Mouse (Mus musculus) olfactory bulb, adult 2 months (tissue): ENCODE results near the gene Fto. TPM values are rescaled to one million over a fixed set of nuclear protein-coding genes. Genes with fewer than 3 reads are reported as not detected.

Experiments
- H3K27ac ChIP-seq: fragments of 200-500 bp; 2 replicates; pipeline ENCODE4 v1.5.1; 2012; ENCODE audit warnings: low read depth, low read length; ENCODE audit not compliant: insufficient read depth
- H3K4me1 ChIP-seq: fragments of 200-500 bp; 2 replicates; pipeline ENCODE4 v1.6.1; 2012; ENCODE audit warnings: low read length; ENCODE audit not compliant: control insufficient read depth, insufficient read depth
- H3K4me3 ChIP-seq: fragments of 200-500 bp; 2 replicates; pipeline ENCODE4 v1.5.1; 2012; ENCODE audit warnings: mild to moderate bottlenecking, low read depth, low read length, moderate library complexity; ENCODE audit not compliant: insufficient read depth
- CTCF ChIP-seq: fragments of 200-500 bp; IDR thresholded peaks from 2 replicates; pipeline ENCODE4 v1.5.1; 2012; ENCODE audit warnings: low read depth, mild to moderate bottlenecking, low read length, moderate library complexity; ENCODE audit not compliant: insufficient read depth
- POLR2A ChIP-seq: fragments of 200-500 bp; IDR thresholded peaks from 2 replicates; pipeline ENCODE4 v1.6.1; 2012; ENCODE audit warnings: mild to moderate bottlenecking, low read depth, low read length, moderate library complexity; ENCODE audit not compliant: insufficient read depth
- WGBS: fragments of 180-500 bp; shearing (Covaris S2); methylation state at CpG from one replicate; pipeline ENCODE4 v1.1.7; 2018; 5-methylcytosine and 5-hydroxymethylcytosine counted together
- polyA plus RNA-seq: library from polyadenylated mRNA; stranded (reverse); fragments of >200 nt; gene quantifications from 2 replicates; pipeline ENCODE4 v1.2.4, GENCODE M21; 2012; ENCODE audit warnings: low replicate concordance; ENCODE audit not compliant: missing spikeins, insufficient read depth, insufficient read length

Gene Fto
- polyA plus RNA-seq, 1 experiment, result not detected

- TF ChIP-seq CTCF (no peak), POLR2A (no peak)
- WGBS, result 95% methylated on average over 8 of the region's 8 CpGs
- Histone ChIP-seq H3K4me1 (no peaks in the 10 kb centered on the region; the same call in 1 of the 2 replicates), H3K27ac (no peak overlapping the region), H3K4me3 (no peak overlapping the region)
Observed at GRCm38 (mm10) chr8:91281545-91281944, 31.8 kb upstream of the Fto start.

GRCm38 (mm10) chr8:91282655-91283054 lies 30.7 kb upstream of the Fto start:
- Histone ChIP-seq H3K27ac (no peak overlapping the region), H3K4me3 (no peak overlapping the region), H3K4me1 (no peaks in the 10 kb centered on the region; the same call in 1 of the 2 replicates)
- TF ChIP-seq CTCF, result no peak
- 56% methylated on average over 5 of the region's 5 CpGs for WGBS

- TF ChIP-seq POLR2A, result no peak
- no peak for TF ChIP-seq CTCF
- 86% methylated on average over 1 of the region's 1 CpGs for WGBS
Observed at GRCm38 (mm10) chr8:91283815-91284214, 29.5 kb upstream of the Fto start.

GRCm38 (mm10) chr8:91286237-91286636 lies 27.1 kb upstream of the Fto start:
- TF ChIP-seq CTCF (no peak), POLR2A (no peak)
- Histone ChIP-seq H3K4me3 (no peak overlapping the region), H3K27ac (no peak overlapping the region), H3K4me1 (no peaks in the 10 kb centered on the region; the same call in 1 of the 2 replicates)
- WGBS, result 85% methylated on average over 8 of the region's 8 CpGs

More at GRCm38 (mm10) chr8:91283815-91284214, 29.5 kb upstream of the Fto start:
- Histone ChIP-seq H3K4me3 (no peak overlapping the region), H3K27ac (no peak overlapping the region), H3K4me1 (no peaks in the 10 kb centered on the region; the same call in 1 of the 2 replicates)

GRCm38 (mm10) chr8:91290576-91290975 lies 22.7 kb upstream of the Fto start:
- TF ChIP-seq CTCF, result no peak
- no peak for TF ChIP-seq POLR2A
- WGBS, result 81% methylated on average over 4 of the region's 4 CpGs
- Histone ChIP-seq H3K4me3 (no peak overlapping the region), H3K27ac (no peak overlapping the region), H3K4me1 (no peaks in the 10 kb centered on the region)

DNA sequence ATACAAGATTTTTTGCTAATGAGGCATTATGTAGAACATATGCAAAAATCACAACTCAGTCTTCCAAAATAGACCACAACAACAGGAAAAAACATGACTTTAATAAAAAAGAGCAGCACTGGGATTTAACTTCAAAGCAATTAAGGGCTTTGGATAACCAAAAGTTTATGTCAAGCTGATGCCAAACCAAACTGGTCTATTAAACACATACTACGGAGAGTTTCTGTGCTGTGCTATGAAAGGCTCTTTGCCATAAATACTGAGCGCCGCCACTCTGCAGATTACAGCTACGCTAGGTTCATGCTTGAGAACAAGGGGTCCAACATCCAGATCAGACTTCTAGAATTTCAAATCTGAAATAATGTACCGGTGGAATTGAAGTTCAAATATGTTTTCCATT lies 17.5 kb upstream of the Fto start:
- H3K27ac ChIP-seq, result no peak overlapping the region
- TF ChIP-seq POLR2A, result no peak
- TF ChIP-seq CTCF, result no peak
- H3K4me3 ChIP-seq, result no peak overlapping the region
- 93% methylated on average over 5 of the region's 5 CpGs for WGBS
- no peaks in the 10 kb centered on the region for H3K4me1 ChIP-seq

GRCm38 (mm10) chr8:91298672-91299071 lies 14.7 kb upstream of the Fto start:
- TF ChIP-seq CTCF (no peak), POLR2A (no peak)
- Histone ChIP-seq H3K4me1 (no peaks in the 10 kb centered on the region), H3K4me3 (no peak overlapping the region), H3K27ac (no peak overlapping the region)
- 90% methylated on average over 2 of the region's 2 CpGs for WGBS

DNA sequence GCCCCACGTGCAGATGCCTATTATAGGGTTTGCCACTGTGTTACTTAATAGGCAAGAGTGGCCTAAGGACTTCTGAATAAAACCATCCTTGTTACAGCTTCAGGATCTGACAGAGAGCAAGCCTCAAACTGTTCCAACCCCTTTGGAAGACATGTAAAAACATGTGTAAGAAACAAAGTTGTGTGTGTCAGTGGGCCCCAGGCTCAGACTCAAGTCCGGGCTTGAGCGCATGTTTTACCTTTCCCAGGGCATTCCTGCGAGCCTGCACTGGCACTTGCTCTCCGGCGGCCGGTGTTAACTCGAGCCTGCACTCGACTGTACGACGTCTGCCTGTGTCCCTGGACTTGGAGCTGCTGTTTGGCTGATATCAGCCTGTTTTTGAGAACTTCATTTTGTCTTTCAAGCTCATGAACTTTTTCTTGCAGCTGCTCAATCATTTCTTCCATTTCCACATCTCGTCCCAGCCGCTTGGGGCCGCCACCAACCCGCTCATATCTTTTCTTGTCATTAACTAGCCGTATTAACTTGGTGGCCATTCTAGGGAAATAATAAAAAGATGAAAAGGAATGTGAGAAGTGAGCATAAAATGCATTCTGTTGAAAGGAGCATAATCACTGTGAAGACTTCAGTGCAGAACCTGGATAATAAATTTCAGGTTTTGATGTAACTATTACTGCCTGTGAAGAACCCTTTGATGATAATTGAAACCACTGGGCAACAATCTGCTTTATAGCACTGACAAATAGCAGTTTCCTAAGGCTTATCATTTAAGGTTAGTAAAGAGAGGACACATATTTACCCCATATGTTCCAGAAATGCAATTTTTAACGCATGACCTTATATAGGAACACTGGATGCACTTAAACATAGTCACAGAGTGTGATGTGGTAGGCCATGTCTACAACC lies 8.6 kb upstream of the Fto start:
- WGBS, result 91% methylated on average over 17 of the region's 17 CpGs
- TF ChIP-seq CTCF (no peak), POLR2A (no peak)
- Histone ChIP-seq H3K4me1 (no peaks in the 10 kb centered on the region), H3K27ac (no peak overlapping the region), H3K4me3 (no peak overlapping the region)

GRCm38 (mm10) chr8:91312342-91312741 lies 983 bp upstream of the Fto start:
- WGBS, result 68% methylated on average over 2 of the region's 2 CpGs
- no peak overlapping the region for H3K4me3 ChIP-seq
- TF ChIP-seq POLR2A, result no peak
- no peak for TF ChIP-seq CTCF
- no peak overlapping the region for H3K27ac ChIP-seq
- peaks cover 3% of the 10 kb centered on the region; the same call in 1 of the 2 replicates for H3K4me1 ChIP-seq
